Mouse (Mus musculus): ENCODE results near the gene Egfl8.
A peak's percentile ranks its signal among the peaks of the same experiment; 100 is the strongest.

The Egfl8 gene

GRCm38 (mm10) chr17:34627943-34628643 is 12.3 kb upstream of the Egfl8 start, which contains the start of gene Ppt2:
Gene Ppt2, minus strand, starts transcription at chr17:34628510.
- no peak for DNase-seq (ENCODE audit: low spot score)

- peak; percentile 88 for DNase-seq (ENCODE audit: low spot score)
These were observed 11.5 kb upstream of the Egfl8 start for GRCm38 (mm10) chr17:34627093-34627942.

- no peak for DNase-seq (ENCODE audit: low spot score)
These were observed 11.0 kb upstream of the Egfl8 start for GRCm38 (mm10) chr17:34626773-34627092.

GRCm38 (mm10) chr17:34626062-34626772 is 10.4 kb upstream of the Egfl8 start:
- DNase-seq (ENCODE audit: low spot score), result no peak

GRCm38 (mm10) chr17:34624981-34625380 is 9.2 kb upstream of the Egfl8 start:
- no peak for DNase-seq (ENCODE audit: low spot score)

- no peak for DNase-seq (ENCODE audit: low spot score)
These were observed 7.4 kb upstream of the Egfl8 start for GRCm38 (mm10) chr17:34623161-34623560.

- no peak for DNase-seq (ENCODE audit: low spot score)
These were observed 5.2 kb upstream of the Egfl8 start for GRCm38 (mm10) chr17:34621006-34621405.

GRCm38 (mm10) chr17:34618999-34619398 is 3.2 kb upstream of the Egfl8 start:
- no peak for DNase-seq (ENCODE audit: low spot score)

GRCm38 (mm10) chr17:34613830-34614229 is 1.9 kb downstream of the Egfl8 start:
- DNase-seq (ENCODE audit: low spot score), result no peak

GRCm38 (mm10) chr17:34613054-34613645 is 2.6 kb downstream of the Egfl8 start:
- DNase-seq (ENCODE audit: low spot score), result no peak

- no peak for DNase-seq (ENCODE audit: low spot score)
These were observed 4.7 kb downstream of the Egfl8 start for GRCm38 (mm10) chr17:34611050-34611449.

- DNase-seq (ENCODE audit: low spot score), result no peak
These were observed 7.8 kb downstream of the Egfl8 start for GRCm38 (mm10) chr17:34607997-34608396.

GRCm38 (mm10) chr17:34606186-34607039 is 9.4 kb downstream of the Egfl8 start:
- peak; percentile 61 for DNase-seq (ENCODE audit: low spot score)

GRCm38 (mm10) chr17:34605609-34606008 is 10.2 kb downstream of the Egfl8 start:
- peak; percentile 98 for DNase-seq (ENCODE audit: low spot score)

GRCm38 (mm10) chr17:34604511-34605237 is 11.1 kb downstream of the Egfl8 start:
- peak; percentile 67 for DNase-seq (ENCODE audit: low spot score)

- peak; percentile 99 for DNase-seq (ENCODE audit: low spot score)
These were observed 11.7 kb downstream of the Egfl8 start, which contains the start of gene Agpat1 for GRCm38 (mm10) chr17:34604061-34604508. Gene Agpat1, plus strand, starts transcription at chr17:34604262.

GRCm38 (mm10) chr17:34603375-34604060 is 12.3 kb downstream of the Egfl8 start, which contains the start of gene Rnf5:
Gene Rnf5, minus strand, starts transcription at chr17:34603690.
- peak; percentile 99 for DNase-seq (ENCODE audit: low spot score)

GRCm38 (mm10) chr17:34601796-34602195 is 14.0 kb downstream of the Egfl8 start:
- no peak for DNase-seq (ENCODE audit: low spot score)

GRCm38 (mm10) chr17:34599891-34600290 is 15.9 kb downstream of the Egfl8 start:
- DNase-seq (ENCODE audit: low spot score), result no peak
